Mouse (Mus musculus): ENCODE measurements at regions not wholly inside any gene's neighbourhood (a gene's known extent, or its start where the extent isn't known, plus 50 kb on each side); places are given as distances from the start of the nearest gene placed in this dataset.

DNA sequence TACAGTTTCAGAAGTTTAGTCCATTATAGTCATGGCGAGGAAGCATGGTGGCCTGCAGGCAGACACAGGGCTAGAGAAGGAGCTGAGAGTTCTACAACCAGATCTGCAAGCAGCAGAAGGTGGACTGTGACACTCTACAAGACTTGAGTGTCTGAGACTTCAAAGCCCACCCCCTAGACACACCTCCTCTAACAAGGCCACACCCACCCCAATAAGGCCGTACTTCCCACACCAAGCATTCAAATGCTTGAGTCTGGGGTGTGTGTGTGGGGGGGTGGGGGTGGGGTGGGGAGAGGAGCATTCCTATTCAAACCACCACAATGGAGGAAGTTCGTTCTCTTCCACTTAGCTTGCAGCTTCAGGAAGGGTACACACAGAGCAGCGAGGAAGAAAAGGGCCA is 55.8 kb upstream of the 1700024P04Rik start:
- Histone ChIP-seq H3K4me1 (ENCODE audit: control insufficient read depth in 1 of 2, insufficient read depth in 2 of 2) (peaks cover 0 to under 1% of the 10 kb centered on the region in 2 experiments; a peak in 1 of 4 replicates), H3K27me3 (replicated peaks) (no peaks in the 10 kb centered on the region), H3K36me3 (replicated peaks in 1 of 2; ENCODE audit: control insufficient read depth in 1 of 2, insufficient read depth in 1 of 2, low read length in 1 of 2) (no peaks in the 10 kb centered on the region), H3K27ac (ENCODE audit: insufficient read depth, low read depth) (no peak overlapping the region), H3K4me2 (ENCODE audit: insufficient read depth, low read depth, poor library complexity, severe bottlenecking) (no peak overlapping the region), H3K79me2 (replicated peaks; ENCODE audit: control insufficient read depth, extremely low read depth, insufficient read depth, poor library complexity, severe bottlenecking) (no peaks in the 10 kb centered on the region), H3K9me3 (replicated peaks; ENCODE audit: low read length) (peaks cover 5% of the 10 kb centered on the region), H3K9ac (ENCODE audit: insufficient read depth, low read depth) (no peak overlapping the region), H3K4me3 (replicated peaks in 1 of 3; ENCODE audit: low read depth in 2 of 3, low read length in 2 of 3, poor library complexity in 1 of 3) (no peak overlapping the region)
- TF ChIP-seq ZC3H11A (IDR thresholded peaks at IDR 0.05; ENCODE audit: low read depth, low read length) = no peak
- TF ChIP-seq GABPA (IDR thresholded peaks at IDR 0.05; ENCODE audit: insufficient replicate concordance, low read depth, low read length) = no peak
- no peak for TF ChIP-seq KAT2A (IDR thresholded peaks at IDR 0.05; ENCODE audit: insufficient replicate concordance, low read length)
- no peak for TF ChIP-seq CTCF (conservative IDR thresholded peaks at IDR 0.05 in 1 of 2, IDR thresholded peaks at IDR 0.05 in 1 of 2; ENCODE audit: low read depth in 2 of 2, low read length in 2 of 2)
- TF ChIP-seq SIN3A (IDR thresholded peaks at IDR 0.05; ENCODE audit: low read length) = no peak
- TF ChIP-seq MYC (IDR thresholded peaks at IDR 0.05; ENCODE audit: low read depth, low read length) = no peak
- TF ChIP-seq ZKSCAN1 (IDR thresholded peaks at IDR 0.05; ENCODE audit: borderline replicate concordance, low read depth, low read length) = no peak
- no peak for TF ChIP-seq SMC3 (IDR thresholded peaks at IDR 0.05; ENCODE audit: low read depth, low read length)
- no peak for TF ChIP-seq CHD2 (IDR thresholded peaks at IDR 0.05; ENCODE audit: low read length)
- no peak for TF ChIP-seq USF2 (conservative IDR thresholded peaks at IDR 0.05; ENCODE audit: low read depth, low read length)
- no peak for TF ChIP-seq HCFC1 (IDR thresholded peaks at IDR 0.05; ENCODE audit: low read depth, low read length)
- no peak for TF ChIP-seq MEF2A (IDR thresholded peaks at IDR 0.05; ENCODE audit: borderline replicate concordance, low read depth, low read length)
- no peak for TF ChIP-seq JUND (conservative IDR thresholded peaks at IDR 0.05; ENCODE audit: low read depth, low read length)
- TF ChIP-seq ZMIZ1 (IDR thresholded peaks at IDR 0.05; ENCODE audit: low read depth, low read length) = no peak
- no peak for TF ChIP-seq NRF1 (IDR thresholded peaks at IDR 0.05; ENCODE audit: low read depth, low read length)
- no peak for TF ChIP-seq MAX (IDR thresholded peaks at IDR 0.05; ENCODE audit: low read length)
- TF ChIP-seq JUN (IDR thresholded peaks at IDR 0.05; ENCODE audit: insufficient read depth, low read depth, low read length) = no peak
- no peak for TF ChIP-seq CHD1 (IDR thresholded peaks at IDR 0.05; ENCODE audit: low read depth, low read length)
- no peak for TF ChIP-seq ELF1 (IDR thresholded peaks at IDR 0.05; ENCODE audit: low read depth, low read length)
- no peak for DNase-seq (ENCODE audit: extremely low read depth)
- in situ Hi-C loops (cut with MboI; ENCODE audit: low pct_ligation_motif_present, low pct_unique_long_range_greater_than_20kb, low sequenced_read_pairs) (no loop called here), dilution Hi-C loops (cut with MboI; ENCODE audit: extremely low pct_ligation_motif_present, extremely low pct_unique_long_range_greater_than_20kb, low sequenced_read_pairs) (no loop called here)

GRCm38 (mm10) chr13:99039063-99039385 is 54.7 kb upstream of the 1700024P04Rik start:
- Histone ChIP-seq H3K4me2 (ENCODE audit: insufficient read depth, low read depth, poor library complexity, severe bottlenecking) (no peak overlapping the region), H3K27ac (ENCODE audit: insufficient read depth, low read depth) (no peak overlapping the region), H3K9me3 (replicated peaks; ENCODE audit: low read length) (peaks cover 2% of the 10 kb centered on the region), H3K27me3 (replicated peaks) (no peaks in the 10 kb centered on the region), H3K4me1 (ENCODE audit: control insufficient read depth in 1 of 2, insufficient read depth in 2 of 2) (peaks cover 0 to 9% of the 10 kb centered on the region in 2 experiments; a peak in 2 of 4 replicates), H3K79me2 (replicated peaks; ENCODE audit: control insufficient read depth, extremely low read depth, insufficient read depth, poor library complexity, severe bottlenecking) (no peaks in the 10 kb centered on the region), H3K9ac (ENCODE audit: insufficient read depth, low read depth) (no peak overlapping the region), H3K4me3 (replicated peaks in 1 of 3; ENCODE audit: low read depth in 2 of 3, low read length in 2 of 3, poor library complexity in 1 of 3) (no peak overlapping the region), H3K36me3 (replicated peaks in 1 of 2; ENCODE audit: control insufficient read depth in 1 of 2, insufficient read depth in 1 of 2, low read length in 1 of 2) (no peaks in the 10 kb centered on the region)
- no peak for TF ChIP-seq MAZ (IDR thresholded peaks at IDR 0.05; ENCODE audit: low read depth, low read length)
- TF ChIP-seq POLR2A (IDR thresholded peaks at IDR 0.05; ENCODE audit: low read depth, low read length) = no peak
- TF ChIP-seq HCFC1 (IDR thresholded peaks at IDR 0.05; ENCODE audit: low read depth, low read length) = no peak
- no peak for TF ChIP-seq ZMIZ1 (IDR thresholded peaks at IDR 0.05; ENCODE audit: low read depth, low read length)
- TF ChIP-seq TCF12 (IDR thresholded peaks at IDR 0.05; ENCODE audit: low read depth, low read length) = no peak
- no peak for TF ChIP-seq RAD21 (IDR thresholded peaks at IDR 0.05; ENCODE audit: low read depth, low read length)
- TF ChIP-seq SIN3A (IDR thresholded peaks at IDR 0.05; ENCODE audit: low read length) = no peak
- TF ChIP-seq MYC (IDR thresholded peaks at IDR 0.05; ENCODE audit: low read depth, low read length) = no peak
- TF ChIP-seq ELF1 (IDR thresholded peaks at IDR 0.05; ENCODE audit: low read depth, low read length) = no peak
- no peak for TF ChIP-seq ZC3H11A (IDR thresholded peaks at IDR 0.05; ENCODE audit: low read depth, low read length)
- no peak for TF ChIP-seq JUN (IDR thresholded peaks at IDR 0.05; ENCODE audit: insufficient read depth, low read depth, low read length)
- in situ Hi-C loops (cut with MboI; ENCODE audit: low pct_ligation_motif_present, low pct_unique_long_range_greater_than_20kb, low sequenced_read_pairs) (no loop called here), dilution Hi-C loops (cut with MboI; ENCODE audit: extremely low pct_ligation_motif_present, extremely low pct_unique_long_range_greater_than_20kb, low sequenced_read_pairs) (no loop called here)
- no peak for DNase-seq (ENCODE audit: extremely low read depth)
